Mouse (Mus musculus): ENCODE measurements around the gene Trim14. TPM values are rescaled to one million over a fixed set of nuclear protein-coding genes. Genes with fewer than 3 reads are reported as not detected.
"Not testable (repeated sequence)": the region's sequence is repeated elsewhere in the genome, so short reads cannot be mapped to it uniquely, and the experiment has no call there.

Gene Trim14
- polyA plus RNA-seq, 1 experiment from 2014 or later = 2.3 TPM

GRCm38 (mm10) chr4:46578796-46579346, 42.9 kb upstream of the Trim14 start:
- not testable (repeated sequence) for H3K36me3 ChIP-seq (ENCODE audit: control insufficient read depth, insufficient read depth, low read length); H3K9me3 ChIP-seq (ENCODE audit: control insufficient read depth, low read length); H3K27me3 ChIP-seq (ENCODE audit: control insufficient read depth, insufficient read depth, low read length); H3K9ac ChIP-seq (ENCODE audit: low read length); H3K27ac ChIP-seq (replicated peaks in 1 of 2; ENCODE audit: control insufficient read depth in 1 of 2, insufficient read depth in 1 of 2, low read depth in 2 of 2, low read length in 2 of 2); H3K4me1 ChIP-seq (ENCODE audit: control insufficient read depth in 2 of 2, insufficient read depth in 2 of 2, low read length in 2 of 2); H3K4me3 ChIP-seq (ENCODE audit: control insufficient read depth in 1 of 2, insufficient read depth in 1 of 2, low read depth in 1 of 2, low read length in 2 of 2); H3K4me2 ChIP-seq (ENCODE audit: low read length); ATAC-seq (ENCODE audit: insufficient number of reproducible peaks, insufficient read depth, low FRiP score, low read depth)
- WGBS = 92% methylated on average over 8 of the region's 8 CpGs

GRCm38 (mm10) chr4:46578228-46578627, 42.3 kb upstream of the Trim14 start:
- Histone ChIP-seq H3K27ac (replicated peaks in 1 of 2; ENCODE audit: control insufficient read depth in 1 of 2, insufficient read depth in 1 of 2, low read depth in 2 of 2, low read length in 2 of 2) (no peak overlapping the region), H3K4me1 (ENCODE audit: control insufficient read depth in 2 of 2, insufficient read depth in 2 of 2, low read length in 2 of 2) (no peaks in the 10 kb centered on the region)
- WGBS = 51% methylated on average over 1 of the region's 1 CpGs

GRCm38 (mm10) chr4:46575509-46576284, 39.8 kb upstream of the Trim14 start:
- ATAC-seq (ENCODE audit: insufficient number of reproducible peaks, insufficient read depth, low FRiP score, low read depth); H3K9ac ChIP-seq (ENCODE audit: low read length); H3K27me3 ChIP-seq (ENCODE audit: control insufficient read depth, insufficient read depth, low read length); H3K27ac ChIP-seq (replicated peaks in 1 of 2; ENCODE audit: control insufficient read depth in 1 of 2, insufficient read depth in 1 of 2, low read depth in 2 of 2, low read length in 2 of 2); H3K9me3 ChIP-seq (ENCODE audit: control insufficient read depth, low read length); H3K4me1 ChIP-seq (ENCODE audit: control insufficient read depth in 2 of 2, insufficient read depth in 2 of 2, low read length in 2 of 2); H3K4me3 ChIP-seq (ENCODE audit: control insufficient read depth in 1 of 2, insufficient read depth in 1 of 2, low read depth in 1 of 2, low read length in 2 of 2); H3K4me2 ChIP-seq (ENCODE audit: low read length); H3K36me3 ChIP-seq (ENCODE audit: control insufficient read depth, insufficient read depth, low read length): not testable (repeated sequence)
- WGBS = 79% methylated on average over 6 of the region's 10 CpGs

More at GRCm38 (mm10) chr4:46578228-46578627, 42.3 kb upstream of the Trim14 start:
- H3K9ac ChIP-seq (ENCODE audit: low read length) = no peak overlapping the region
- ATAC-seq (ENCODE audit: insufficient number of reproducible peaks, insufficient read depth, low FRiP score, low read depth) = no peak
- H3K36me3 ChIP-seq (ENCODE audit: control insufficient read depth, insufficient read depth, low read length) = no peaks in the 10 kb centered on the region
- H3K4me2 ChIP-seq (ENCODE audit: low read length) = no peak overlapping the region
- no peaks in the 10 kb centered on the region for H3K27me3 ChIP-seq (ENCODE audit: control insufficient read depth, insufficient read depth, low read length)
- H3K9me3 ChIP-seq (ENCODE audit: control insufficient read depth, low read length) = no peaks in the 10 kb centered on the region
- no peak overlapping the region for H3K4me3 ChIP-seq (ENCODE audit: control insufficient read depth in 1 of 2, insufficient read depth in 1 of 2, low read depth in 1 of 2, low read length in 2 of 2)

- H3K27me3 ChIP-seq (ENCODE audit: control insufficient read depth, insufficient read depth, low read length) = no peaks in the 10 kb centered on the region
- no peaks in the 10 kb centered on the region for H3K36me3 ChIP-seq (ENCODE audit: control insufficient read depth, insufficient read depth, low read length)
- H3K9ac ChIP-seq (ENCODE audit: low read length) = no peak overlapping the region
- no peaks in the 10 kb centered on the region for H3K4me1 ChIP-seq (ENCODE audit: control insufficient read depth in 2 of 2, insufficient read depth in 2 of 2, low read length in 2 of 2)
- no peaks in the 10 kb centered on the region for H3K9me3 ChIP-seq (ENCODE audit: control insufficient read depth, low read length)
- H3K4me2 ChIP-seq (ENCODE audit: low read length) = no peak overlapping the region
- ATAC-seq (ENCODE audit: insufficient number of reproducible peaks, insufficient read depth, low FRiP score, low read depth) = no peak
- no peak overlapping the region for H3K27ac ChIP-seq (replicated peaks in 1 of 2; ENCODE audit: control insufficient read depth in 1 of 2, insufficient read depth in 1 of 2, low read depth in 2 of 2, low read length in 2 of 2)
- H3K4me3 ChIP-seq (ENCODE audit: control insufficient read depth in 1 of 2, insufficient read depth in 1 of 2, low read depth in 1 of 2, low read length in 2 of 2) = no peak overlapping the region
- WGBS = 48% methylated on average over 10 of the region's 12 CpGs
Observed at GRCm38 (mm10) chr4:46574841-46575240, 38.9 kb upstream of the Trim14 start.

GRCm38 (mm10) chr4:46574024-46574753, 38.2 kb upstream of the Trim14 start:
- H3K4me1 ChIP-seq (ENCODE audit: control insufficient read depth in 2 of 2, insufficient read depth in 2 of 2, low read length in 2 of 2) = no peaks in the 10 kb centered on the region
- H3K4me3 ChIP-seq (ENCODE audit: control insufficient read depth in 1 of 2, insufficient read depth in 1 of 2, low read depth in 1 of 2, low read length in 2 of 2) = no peak overlapping the region
- H3K9me3 ChIP-seq (ENCODE audit: control insufficient read depth, low read length) = no peaks in the 10 kb centered on the region
- H3K36me3 ChIP-seq (ENCODE audit: control insufficient read depth, insufficient read depth, low read length) = no peaks in the 10 kb centered on the region
- no peaks in the 10 kb centered on the region for H3K27me3 ChIP-seq (ENCODE audit: control insufficient read depth, insufficient read depth, low read length)
- H3K9ac ChIP-seq (ENCODE audit: low read length) = no peak overlapping the region
- H3K4me2 ChIP-seq (ENCODE audit: low read length) = no peak overlapping the region
- ATAC-seq (ENCODE audit: insufficient number of reproducible peaks, insufficient read depth, low FRiP score, low read depth) = no peak
- H3K27ac ChIP-seq (replicated peaks in 1 of 2; ENCODE audit: control insufficient read depth in 1 of 2, insufficient read depth in 1 of 2, low read depth in 2 of 2, low read length in 2 of 2) = no peak overlapping the region
- WGBS = 35% methylated on average over 9 of the region's 9 CpGs

- ATAC-seq (ENCODE audit: insufficient number of reproducible peaks, insufficient read depth, low FRiP score, low read depth) = no peak
- Histone ChIP-seq H3K4me1 (ENCODE audit: control insufficient read depth in 2 of 2, insufficient read depth in 2 of 2, low read length in 2 of 2) (no peaks in the 10 kb centered on the region), H3K27ac (replicated peaks in 1 of 2; ENCODE audit: control insufficient read depth in 1 of 2, insufficient read depth in 1 of 2, low read depth in 2 of 2, low read length in 2 of 2) (no peak overlapping the region), H3K4me2 (ENCODE audit: low read length) (no peak overlapping the region), H3K9me3 (ENCODE audit: control insufficient read depth, low read length) (no peaks in the 10 kb centered on the region), H3K27me3 (ENCODE audit: control insufficient read depth, insufficient read depth, low read length) (no peaks in the 10 kb centered on the region), H3K4me3 (ENCODE audit: control insufficient read depth in 1 of 2, insufficient read depth in 1 of 2, low read depth in 1 of 2, low read length in 2 of 2) (no peak overlapping the region), H3K9ac (ENCODE audit: low read length) (no peak overlapping the region), H3K36me3 (ENCODE audit: control insufficient read depth, insufficient read depth, low read length) (no peaks in the 10 kb centered on the region)
- 74% methylated on average over 4 of the region's 4 CpGs for WGBS
Observed at GRCm38 (mm10) chr4:46572616-46573015, 36.7 kb upstream of the Trim14 start.

GRCm38 (mm10) chr4:46571744-46572143, 35.8 kb upstream of the Trim14 start:
- 85% methylated on average over 9 of the region's 9 CpGs for WGBS
- H3K4me2 ChIP-seq (ENCODE audit: low read length) = no peak overlapping the region
- H3K9ac ChIP-seq (ENCODE audit: low read length) = no peak overlapping the region
- H3K36me3 ChIP-seq (ENCODE audit: control insufficient read depth, insufficient read depth, low read length) = no peaks in the 10 kb centered on the region
- no peaks in the 10 kb centered on the region for H3K9me3 ChIP-seq (ENCODE audit: control insufficient read depth, low read length)
- no peak overlapping the region for H3K27ac ChIP-seq (replicated peaks in 1 of 2; ENCODE audit: control insufficient read depth in 1 of 2, insufficient read depth in 1 of 2, low read depth in 2 of 2, low read length in 2 of 2)
- no peak for ATAC-seq (ENCODE audit: insufficient number of reproducible peaks, insufficient read depth, low FRiP score, low read depth)
- no peak overlapping the region for H3K4me3 ChIP-seq (ENCODE audit: control insufficient read depth in 1 of 2, insufficient read depth in 1 of 2, low read depth in 1 of 2, low read length in 2 of 2)
- H3K27me3 ChIP-seq (ENCODE audit: control insufficient read depth, insufficient read depth, low read length) = no peaks in the 10 kb centered on the region
- H3K4me1 ChIP-seq (ENCODE audit: control insufficient read depth in 2 of 2, insufficient read depth in 2 of 2, low read length in 2 of 2) = peaks cover 0 to 4% of the 10 kb centered on the region in 2 experiments; a peak in 1 of 4 replicates
